Mouse (Mus musculus) cerebellum, postnatal 14 days (tissue): Measurements from ENCODE around the gene H2-Ob.
A peak's percentile ranks its signal among the peaks of the same experiment; 100 is the strongest.

Source experiments
- DNase-seq, 2 experiments: peaks; one replicate each; pipeline ENCODE4 v3.0.0; 2021; ENCODE audit warnings: mixed read lengths in 2 of 2

Gene H2-Ob

DNA sequence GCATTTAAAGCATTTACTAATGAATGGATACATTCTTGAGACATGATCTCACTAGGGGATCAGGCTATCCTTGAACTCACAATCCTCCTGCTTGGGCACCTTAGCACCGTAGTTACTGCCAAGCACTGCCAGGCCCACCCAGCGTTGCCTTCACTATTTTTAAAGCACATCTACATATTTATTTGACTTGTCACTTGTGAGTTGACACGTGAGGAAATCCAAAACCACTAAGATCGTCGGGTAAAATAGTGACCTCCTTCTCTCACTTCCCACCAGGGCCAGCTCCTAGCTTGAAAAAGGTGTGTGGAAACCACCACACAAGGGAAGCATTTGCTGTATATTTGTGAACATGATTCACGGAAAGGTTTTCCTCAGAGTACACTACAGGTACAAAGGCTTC is 48.3 kb downstream of the H2-Ob start:
- no peak for DNase-seq

DNA sequence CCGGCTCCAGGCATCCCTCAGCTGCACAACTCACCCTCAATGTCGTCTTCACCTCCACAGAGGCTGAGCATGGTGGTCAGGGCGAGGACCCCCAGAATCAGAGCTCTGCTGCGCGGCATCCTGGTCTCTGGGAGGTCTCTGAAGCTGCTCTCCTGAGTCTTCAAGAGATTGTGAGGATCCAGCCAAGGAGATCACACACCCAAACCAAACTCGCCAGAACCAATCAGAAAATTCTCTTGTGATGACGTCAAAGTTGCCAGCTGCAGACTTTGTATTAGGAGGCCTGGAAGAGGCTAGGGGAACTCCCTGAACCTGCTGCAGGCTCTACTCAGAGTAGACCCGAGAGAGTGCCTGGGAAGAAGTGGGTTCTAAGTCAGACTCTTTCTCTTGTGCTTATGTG is 48.9 kb downstream of the H2-Ob start, which contains the start of gene H2-Aa:
H2-Aa (minus strand) TSS at position 176 of the 400 bp plus-strand sequence.
- peak; percentile 74 to 78 for DNase-seq

DNA sequence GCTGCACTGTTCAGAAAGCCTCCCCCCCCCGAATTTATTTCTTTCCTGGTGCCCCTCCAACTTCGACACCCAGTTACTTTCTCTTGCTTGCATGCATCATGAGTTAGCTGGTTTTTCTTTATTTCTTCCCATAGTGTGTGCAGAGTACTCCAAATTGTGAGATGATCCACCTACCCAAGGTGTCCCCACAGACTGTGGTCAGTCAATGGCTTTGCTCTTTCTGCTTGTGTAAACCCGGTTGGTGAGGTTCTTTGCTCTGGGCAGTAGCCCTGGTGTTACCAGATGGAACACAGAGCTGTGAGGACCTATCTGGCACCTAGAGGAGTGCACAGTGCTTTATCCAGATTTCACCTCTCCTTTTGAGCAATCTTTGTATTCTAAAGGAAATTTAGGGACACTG is 49.4 kb downstream of the H2-Ob start:
- no peak for DNase-seq

DNA sequence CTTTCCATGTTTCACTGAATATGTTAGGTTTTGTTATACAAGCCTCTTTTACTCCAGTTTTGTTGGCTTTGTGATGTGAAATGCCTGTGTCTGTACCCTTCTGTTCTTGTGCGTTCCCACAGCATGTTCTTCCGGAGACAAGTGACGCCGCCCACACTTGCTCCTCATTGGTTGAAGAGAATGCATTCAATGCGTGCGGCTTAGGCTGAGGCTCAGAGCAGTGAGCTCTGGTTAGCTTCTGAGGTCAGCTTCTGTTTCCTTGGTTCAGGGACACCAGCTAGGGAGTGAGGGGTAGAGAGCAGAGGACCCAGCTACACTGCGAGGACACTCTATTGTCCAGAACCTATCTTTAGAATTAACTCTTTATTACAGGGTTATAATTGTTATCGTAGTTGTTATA is 52.9 kb downstream of the H2-Ob start:
- peak; percentile 86 to 89 for DNase-seq

DNA sequence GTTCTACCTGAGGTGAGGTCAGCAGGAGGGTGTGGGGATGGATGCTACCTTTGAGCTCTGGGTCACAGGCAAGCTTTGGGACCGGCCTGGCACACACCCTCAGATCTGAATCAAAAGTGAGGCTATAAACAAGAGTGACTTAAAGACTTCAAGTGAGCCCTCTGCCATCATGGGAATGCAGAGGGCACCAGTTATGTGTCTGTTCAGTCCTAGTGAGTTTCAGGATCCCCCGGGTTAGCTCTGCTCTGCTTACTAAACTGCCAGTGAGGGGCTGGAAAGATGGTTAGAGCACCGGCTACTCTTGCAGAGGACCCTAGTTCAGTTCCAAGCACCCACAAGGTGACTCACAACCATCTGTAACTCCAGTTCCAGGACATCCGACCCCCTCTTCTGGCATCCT is 53.9 kb downstream of the H2-Ob start:
- DNase-seq: no peak

DNA sequence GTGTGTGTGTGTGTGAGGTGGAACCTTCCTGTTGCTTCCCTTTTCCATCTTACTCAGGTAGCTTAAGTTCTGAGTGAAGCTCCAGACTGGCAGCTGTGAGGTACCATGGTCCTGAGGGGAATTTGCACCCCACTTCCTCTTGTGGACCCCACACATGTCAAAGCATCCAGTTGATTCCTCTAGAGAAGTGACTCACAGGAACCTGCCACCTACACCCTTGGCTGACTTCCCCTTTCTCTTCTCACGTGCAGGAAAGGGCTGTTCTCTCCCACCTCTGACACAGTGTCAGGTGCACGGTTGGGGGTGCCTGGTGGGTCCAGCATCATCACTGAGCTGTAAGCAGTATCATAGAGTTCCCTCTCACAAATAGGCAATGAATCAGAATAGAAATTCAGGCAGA is 54.8 kb downstream of the H2-Ob start:
- no peak for DNase-seq

DNA sequence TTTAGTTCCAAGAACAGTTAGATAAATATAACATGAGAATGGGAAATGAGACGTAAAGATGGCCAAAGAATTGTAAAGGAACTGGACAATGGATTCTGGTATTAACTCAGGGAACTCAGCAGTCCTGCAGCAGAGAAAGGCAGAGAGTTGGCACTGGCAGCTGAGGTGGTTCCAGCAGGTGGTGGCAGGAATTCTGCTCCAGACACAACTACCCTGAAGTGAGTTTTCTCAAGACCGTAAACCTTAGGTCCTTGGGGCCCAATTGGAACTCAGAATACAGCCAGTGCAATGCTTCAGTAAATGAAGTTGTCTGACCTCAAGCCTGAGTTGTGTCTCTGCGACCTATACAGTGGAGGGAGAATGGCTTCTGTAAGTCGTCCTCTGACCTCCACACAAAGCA is 55.5 kb downstream of the H2-Ob start:
- no peak for DNase-seq

DNA sequence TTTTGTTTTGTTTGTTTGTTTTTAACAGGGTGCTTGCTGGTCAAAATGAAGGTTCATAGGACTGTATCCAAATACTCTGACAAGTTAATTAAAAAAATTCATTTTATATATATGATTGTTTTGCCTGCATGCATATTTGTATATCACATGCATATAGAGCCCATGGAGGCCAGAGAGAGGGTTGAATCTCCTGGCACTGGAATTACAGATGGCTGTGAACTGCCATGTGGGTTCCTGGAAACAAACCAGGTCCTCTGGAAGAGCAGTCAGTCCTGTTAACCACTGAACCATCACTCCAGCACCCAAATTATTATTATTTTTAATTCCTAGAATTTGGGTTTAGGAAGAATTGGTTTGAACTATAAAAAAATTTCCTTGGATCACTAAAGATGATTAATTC is 56.6 kb downstream of the H2-Ob start:
- DNase-seq: no peak

DNA sequence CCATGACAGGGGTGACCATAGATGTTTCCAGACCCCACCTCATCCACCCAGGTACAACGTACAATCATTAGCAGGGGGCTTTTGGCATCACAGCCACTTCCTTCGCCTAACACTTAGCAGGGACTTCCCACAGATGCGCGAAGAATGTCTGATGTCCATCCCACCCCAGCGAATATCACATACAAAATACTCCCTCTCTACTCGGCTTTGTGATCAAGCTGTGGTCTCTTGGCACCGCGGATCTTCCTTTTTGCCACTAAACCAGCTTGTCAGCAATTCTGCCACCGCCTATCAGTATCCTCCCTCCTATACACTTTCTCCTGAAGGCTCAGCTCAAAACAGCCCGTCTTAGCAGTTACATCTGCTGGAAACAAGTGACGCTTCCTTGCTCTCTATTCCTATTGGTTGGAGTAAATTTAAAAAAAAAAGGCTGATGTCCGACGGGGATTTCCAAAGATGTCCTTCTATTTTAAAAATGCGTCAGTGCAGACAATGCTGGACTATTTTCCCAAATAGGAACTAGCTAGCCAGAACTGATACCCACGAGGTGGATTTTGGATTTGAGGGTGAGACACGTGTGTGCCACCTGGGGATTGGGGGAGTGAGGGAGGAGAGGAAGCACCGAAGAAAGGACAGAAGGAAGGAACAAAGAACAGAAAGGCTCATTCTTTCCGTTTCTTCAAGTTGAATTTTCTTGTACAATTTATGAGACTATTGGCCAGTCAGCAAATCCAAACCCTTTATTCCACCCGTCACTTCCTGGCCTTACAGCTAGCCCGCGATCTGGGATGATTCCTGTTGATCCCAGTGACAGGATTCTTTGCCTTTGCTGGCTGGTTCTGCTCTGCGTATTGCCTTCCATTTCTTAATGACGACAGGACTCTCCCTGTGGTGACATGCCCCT is 57.4 kb downstream of the H2-Ob start:
- DNase-seq: peak; percentile 60 to 81

DNA sequence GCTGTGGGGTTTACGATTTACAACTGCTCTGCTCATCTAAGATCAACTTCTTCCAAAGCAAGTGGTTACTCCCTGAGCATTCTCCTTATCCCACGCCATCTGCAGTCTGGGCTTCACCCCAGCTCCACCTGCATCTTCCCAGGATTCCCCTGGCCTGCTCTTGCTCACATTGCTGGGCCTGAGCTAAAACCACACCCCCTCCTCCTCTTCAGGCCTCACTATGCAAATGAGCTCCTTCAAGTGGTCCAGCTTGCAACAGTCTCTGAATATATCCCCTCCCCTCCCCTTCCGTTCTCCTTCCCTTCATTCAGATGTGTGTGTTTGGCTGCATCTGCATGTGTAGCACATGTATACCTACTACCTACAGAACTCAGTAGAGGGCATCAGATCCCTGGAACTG is 60.7 kb downstream of the H2-Ob start:
- no peak for DNase-seq

DNA sequence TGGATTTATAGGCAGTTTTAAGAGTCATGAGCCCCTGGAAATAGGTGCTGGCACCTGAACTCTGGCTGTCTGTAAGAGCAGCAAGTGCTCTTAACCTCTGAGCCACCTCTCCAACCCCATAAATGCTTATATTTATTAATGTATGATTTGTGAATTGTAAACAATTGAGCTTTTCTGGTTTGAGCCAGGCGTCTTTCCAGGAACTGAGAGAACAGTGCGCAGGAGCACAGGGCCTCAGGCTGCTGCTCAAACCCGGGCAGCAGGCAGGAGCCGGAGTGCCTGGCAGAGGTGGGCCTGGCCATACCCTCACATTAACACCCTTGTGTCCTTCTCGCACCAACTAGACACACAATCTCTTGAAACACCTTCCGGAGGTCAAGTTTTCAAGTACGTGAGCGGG is 61.4 kb downstream of the H2-Ob start:
- no peak for DNase-seq

DNA sequence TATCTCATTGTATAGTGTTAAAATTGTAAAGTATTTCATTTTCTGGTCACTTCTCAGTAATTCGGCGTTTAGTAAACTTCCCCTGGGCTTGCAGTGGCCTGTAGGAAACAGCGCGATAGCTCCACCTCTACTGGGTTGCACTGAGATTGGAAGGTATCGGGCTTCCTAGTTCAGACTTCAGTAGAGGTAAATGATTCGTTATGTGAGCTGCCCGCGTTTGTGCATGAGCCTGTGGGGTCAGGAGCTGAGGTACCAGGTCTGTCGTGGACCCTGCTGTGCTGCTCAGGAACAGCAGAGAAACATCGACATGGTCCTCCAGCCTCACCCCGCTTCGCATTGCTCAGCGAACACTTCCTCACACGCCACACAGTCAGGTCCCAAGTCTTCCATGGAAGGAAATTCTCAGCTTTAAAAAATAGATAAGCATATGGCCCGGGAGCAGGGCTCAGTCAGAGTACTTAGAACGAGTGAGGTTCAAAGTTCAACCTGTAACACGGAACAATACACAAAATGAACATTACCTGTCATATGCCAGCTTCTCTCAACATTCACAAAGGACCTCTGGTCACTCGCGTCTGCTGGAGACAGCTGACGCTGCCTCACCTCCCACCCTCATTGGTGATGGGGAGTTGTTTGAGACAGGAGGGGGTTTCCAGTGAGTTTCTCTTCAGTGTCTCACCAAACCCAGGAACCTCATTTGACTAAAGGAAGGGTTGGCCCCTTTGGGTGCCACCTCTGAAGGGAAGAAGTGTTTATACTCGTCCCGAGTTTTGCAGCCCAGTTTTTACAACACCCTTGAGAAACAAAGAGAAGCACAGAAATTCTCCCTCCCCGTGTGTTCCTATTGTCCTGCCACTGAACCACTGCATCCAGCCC is 62.2 kb downstream of the H2-Ob start:
- DNase-seq: no peak

DNA sequence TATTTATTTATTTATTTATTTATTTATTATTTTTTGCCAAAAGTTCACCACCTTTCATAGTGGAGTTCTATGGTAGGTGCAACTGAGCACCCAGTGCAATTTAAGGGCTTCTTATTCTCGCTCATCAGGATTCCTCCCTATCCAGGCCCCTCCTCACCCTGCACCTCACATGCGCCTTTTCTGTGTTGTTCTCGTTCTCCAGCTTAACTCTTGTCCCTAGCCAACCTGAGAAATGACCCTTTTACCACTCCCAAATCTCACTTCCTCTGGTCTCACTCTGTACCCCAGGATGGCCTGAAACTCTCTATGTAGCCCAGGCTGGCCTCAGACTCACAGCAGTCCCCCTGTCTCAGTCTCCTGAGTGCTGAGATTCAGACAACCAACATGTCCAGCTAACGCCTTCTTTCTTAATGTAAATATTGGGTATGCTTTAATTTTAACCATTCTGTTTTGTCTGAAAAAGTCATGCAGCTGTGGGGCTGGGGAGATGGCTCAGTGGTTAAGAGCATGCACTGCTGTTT is 63.0 kb downstream of the H2-Ob start:
- no peak for DNase-seq

DNA sequence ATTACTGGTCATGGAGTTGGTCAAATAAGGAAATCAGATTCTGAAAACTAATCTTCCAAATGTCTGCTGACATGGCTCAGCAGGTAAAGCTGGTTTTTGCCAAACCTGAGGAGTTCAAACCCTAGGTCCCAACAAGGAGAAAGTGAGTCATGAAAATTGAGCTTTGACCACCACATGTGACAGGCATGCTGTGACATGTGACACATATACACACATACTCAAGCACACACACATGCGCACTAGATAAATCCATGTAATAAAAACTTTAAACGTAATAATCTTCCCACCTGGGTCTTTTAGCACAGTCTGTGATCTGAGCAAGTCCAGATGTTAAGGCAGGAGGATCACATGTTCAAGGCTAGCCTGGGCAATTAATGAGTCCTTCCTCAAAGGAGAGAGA is 65.1 kb downstream of the H2-Ob start:
- no peak for DNase-seq
